Mouse (Mus musculus): Measurements from ENCODE around the gene Myo1e. TPM values are rescaled to one million over a fixed set of nuclear protein-coding genes. Genes with fewer than 3 reads are reported as not detected.
A peak's percentile ranks its signal among the peaks of the same experiment; 100 is the strongest.
"Not testable (repeated sequence)": the region's sequence is repeated elsewhere in the genome, so short reads cannot be mapped to it uniquely, and the experiment has no call there.

Gene Myo1e
- total RNA-seq, 2 experiments from 2014 or later, result 17.9 to 19.5 TPM

- DNase-seq, result no peak
Measured at GRCm38 (mm10) chr9:70251441-70251985, 44.4 kb downstream of the Myo1e start.

- DNase-seq, result no peak
Measured at GRCm38 (mm10) chr9:70253016-70253415, 45.9 kb downstream of the Myo1e start.

GRCm38 (mm10) chr9:70255005-70255404, 47.9 kb downstream of the Myo1e start:
- no peak for DNase-seq

- DNase-seq, result not testable (repeated sequence)
Measured at GRCm38 (mm10) chr9:70256027-70256426, 48.9 kb downstream of the Myo1e start.

- DNase-seq, result peak; percentile 78
Measured at GRCm38 (mm10) chr9:70257289-70258101, 50.3 kb downstream of the Myo1e start.

GRCm38 (mm10) chr9:70260324-70260841, 53.2 kb downstream of the Myo1e start:
- no peak for DNase-seq

- no peak for DNase-seq
Measured at GRCm38 (mm10) chr9:70261646-70262045, 54.5 kb downstream of the Myo1e start.

- no peak for DNase-seq
Measured at GRCm38 (mm10) chr9:70263134-70263533, 56.0 kb downstream of the Myo1e start.

- no peak for DNase-seq
Measured at GRCm38 (mm10) chr9:70263735-70264134, 56.6 kb downstream of the Myo1e start.

- DNase-seq, result no peak
Measured at GRCm38 (mm10) chr9:70265513-70265912, 58.4 kb downstream of the Myo1e start.

GRCm38 (mm10) chr9:70266186-70266585, 59.0 kb downstream of the Myo1e start:
- no peak for DNase-seq

GRCm38 (mm10) chr9:70267108-70267507, 60.0 kb downstream of the Myo1e start:
- no peak for DNase-seq

GRCm38 (mm10) chr9:70269349-70269748, 62.2 kb downstream of the Myo1e start:
- DNase-seq, result no peak

- DNase-seq, result no peak
Measured at GRCm38 (mm10) chr9:70270468-70270867, 63.3 kb downstream of the Myo1e start.

- no peak for DNase-seq
Measured at GRCm38 (mm10) chr9:70271137-70271536, 64.0 kb downstream of the Myo1e start.

GRCm38 (mm10) chr9:70271631-70272030, 64.5 kb downstream of the Myo1e start:
- DNase-seq, result no peak

GRCm38 (mm10) chr9:70274071-70274470, 66.9 kb downstream of the Myo1e start:
- DNase-seq, result no peak

GRCm38 (mm10) chr9:70274476-70274875, 67.3 kb downstream of the Myo1e start:
- DNase-seq, result no peak

GRCm38 (mm10) chr9:70274887-70275555, 67.9 kb downstream of the Myo1e start:
- DNase-seq, result no peak

GRCm38 (mm10) chr9:70277076-70277475, 69.9 kb downstream of the Myo1e start:
- DNase-seq, result no peak

- DNase-seq, result no peak
Measured at GRCm38 (mm10) chr9:70277529-70277982, 70.4 kb downstream of the Myo1e start.

- DNase-seq, result no peak
Measured at GRCm38 (mm10) chr9:70281407-70281806, 74.3 kb downstream of the Myo1e start.

GRCm38 (mm10) chr9:70282107-70282506, 75.0 kb downstream of the Myo1e start:
- no peak for DNase-seq
